Mouse (Mus musculus) MEL (cell line): ENCODE measurements at regions not wholly inside any gene's neighbourhood (a gene's known extent, or its start where the extent isn't known, plus 50 kb on each side); places are given as distances from the start of the nearest gene placed in this dataset.

Experiments used
- DNase-seq: peaks from one replicate; pipeline ENCODE4 v3.0.0; 2011; ENCODE audit warnings: low read depth, low spot score
- H3K27ac ChIP-seq: 2 replicates; pipeline ENCODE4 v1.5.1; 2012; ENCODE audit warnings: low read depth, mild to moderate bottlenecking, control low read depth, low read length, moderate library complexity; ENCODE audit not compliant: control insufficient read depth
- H3K27me3 ChIP-seq, 2 experiments: fragments of 150-350 bp in 1 of 2; sonication (generic) in 1 of 2; 2 replicates each; pipeline ENCODE4 v1.6.1; 2012; ENCODE audit warnings: low read length in 2 of 2, mild to moderate bottlenecking in 2 of 2, improper control_type of control experiment in 1 of 2, moderate library complexity in 1 of 2; ENCODE audit not compliant: insufficient read depth in 2 of 2, control insufficient read depth in 1 of 2
- H3K36me3 ChIP-seq, 2 experiments: 2 replicates each; pipeline ENCODE4 v1.6.1; 2012 to 2014; ENCODE audit warnings: low read length in 2 of 2, improper control_type of control experiment in 1 of 2, inconsistent platforms in 1 of 2, mild to moderate bottlenecking in 1 of 2; ENCODE audit not compliant: insufficient read depth in 2 of 2, control insufficient read depth in 1 of 2
- H3K4me1 ChIP-seq, 2 experiments: fragments of 150-350 bp in 1 of 2; sonication (generic) in 1 of 2; 2 replicates each; pipeline ENCODE4 v1.6.1; 2012; ENCODE audit warnings: low read length in 2 of 2, improper control_type of control experiment in 1 of 2, mild to moderate bottlenecking in 1 of 2; ENCODE audit not compliant: insufficient read depth in 2 of 2, control insufficient read depth in 1 of 2
- H3K4me3 ChIP-seq, 2 experiments: fragments of 150-350 bp in 1 of 2; sonication (generic) in 1 of 2; 2 replicates each; pipeline ENCODE4 v1.5.1; 2012; ENCODE audit warnings: low read depth in 2 of 2, low read length in 2 of 2, mild to moderate bottlenecking in 2 of 2, moderate library complexity in 2 of 2, control low read depth in 1 of 2, improper control_type of control experiment in 1 of 2; ENCODE audit not compliant: control insufficient read depth in 1 of 2, insufficient read depth in 1 of 2
- H3K79me2 ChIP-seq: 2 replicates; pipeline ENCODE4 v1.6.1; 2012; ENCODE audit warnings: mild to moderate bottlenecking, low read length, moderate library complexity; ENCODE audit not compliant: control insufficient read depth, poor library complexity, insufficient read depth
- H3K9ac ChIP-seq: 2 replicates; pipeline ENCODE4 v1.6.1; 2012; ENCODE audit warnings: low read depth, mild to moderate bottlenecking, control low read depth, low read length, moderate library complexity; ENCODE audit not compliant: control insufficient read depth, poor library complexity, severe bottlenecking
- H3K9me3 ChIP-seq: fragments of 150-350 bp; sonication (generic); replicated peaks from 2 replicates; pipeline ENCODE4 v1.6.1; 2012; ENCODE audit warnings: mild to moderate bottlenecking, low read length, improper control_type of control experiment, moderate library complexity; ENCODE audit not compliant: insufficient read depth
- BHLHE40 ChIP-seq: IDR thresholded peaks from 2 replicates; pipeline ENCODE4 v1.6.1; 2012; ENCODE audit warnings: low read depth, mild to moderate bottlenecking, inconsistent platforms, low read length, improper control_type of control experiment, borderline replicate concordance
- CHD1 ChIP-seq: IDR thresholded peaks from 2 replicates; pipeline ENCODE4 v1.6.1; 2012; ENCODE audit warnings: low read depth, mild to moderate bottlenecking, inconsistent platforms, low read length, improper control_type of control experiment
- CHD2 ChIP-seq: IDR thresholded peaks from 2 replicates; pipeline ENCODE4 v1.6.1; 2011; ENCODE audit warnings: low read length, improper control_type of control experiment
- CTCF ChIP-seq, 3 experiments: IDR thresholded peaks in 2 of 3; conservative IDR thresholded peaks in 1 of 3; 2 replicates each; pipeline ENCODE4 v1.5.1; 2011 to 2012; ENCODE audit warnings: low read length in 3 of 3, low read depth in 2 of 3, mild to moderate bottlenecking in 2 of 3, improper control_type of control experiment in 1 of 3, inconsistent platforms in 1 of 3, mixed read lengths in 1 of 3, moderate library complexity in 1 of 3; ENCODE audit not compliant: control insufficient read depth in 1 of 3, insufficient read depth in 1 of 3, poor library complexity in 1 of 3, severe bottlenecking in 1 of 3
- ELF1 ChIP-seq: IDR thresholded peaks from 2 replicates; pipeline ENCODE4 v1.6.1; 2014; ENCODE audit warnings: low read depth, mild to moderate bottlenecking, inconsistent platforms, low read length, improper control_type of control experiment, moderate library complexity
- ETS1 ChIP-seq: IDR thresholded peaks from 2 replicates; pipeline ENCODE4 v1.6.1; 2012; ENCODE audit warnings: low read depth, mild to moderate bottlenecking, inconsistent platforms, low read length, improper control_type of control experiment, moderate library complexity
- GATA1 ChIP-seq: IDR thresholded peaks from 2 replicates; pipeline ENCODE4 v1.6.1; 2011; ENCODE audit warnings: low read depth, low read length, improper control_type of control experiment
- HCFC1 ChIP-seq: IDR thresholded peaks from 2 replicates; pipeline ENCODE4 v1.6.1; 2012; ENCODE audit warnings: low read depth, mild to moderate bottlenecking, inconsistent platforms, low read length, improper control_type of control experiment, moderate library complexity
- MAX ChIP-seq: IDR thresholded peaks from 2 replicates; pipeline ENCODE4 v1.6.1; 2011; ENCODE audit warnings: low read length, improper control_type of control experiment
- MEF2A ChIP-seq: IDR thresholded peaks from 2 replicates; pipeline ENCODE4 v1.6.1; 2014; ENCODE audit warnings: low read depth, mild to moderate bottlenecking, inconsistent platforms, low read length, improper control_type of control experiment; ENCODE audit not compliant: poor library complexity, insufficient replicate concordance, severe bottlenecking; ENCODE audit errors: extremely low read depth
- MYB ChIP-seq: IDR thresholded peaks from 2 replicates; pipeline ENCODE4 v1.6.1; 2011; ENCODE audit warnings: mild to moderate bottlenecking, low read depth, low read length, improper control_type of control experiment
- MYC ChIP-seq: IDR thresholded peaks from 2 replicates; pipeline ENCODE4 v1.6.1; 2011; ENCODE audit warnings: low read depth, mild to moderate bottlenecking, low read length, improper control_type of control experiment, moderate library complexity
- NRF1 ChIP-seq: IDR thresholded peaks from 2 replicates; pipeline ENCODE4 v1.6.1; 2014; ENCODE audit warnings: low read depth, mild to moderate bottlenecking, inconsistent platforms, low read length, improper control_type of control experiment, moderate library complexity; ENCODE audit not compliant: poor library complexity, insufficient read depth, severe bottlenecking
- POLR2A ChIP-seq, 2 experiments: IDR thresholded peaks; 2 replicates each; pipeline ENCODE4 v1.6.1; 2011 to 2012; ENCODE audit warnings: low read length in 2 of 2, mild to moderate bottlenecking in 2 of 2, control low read depth in 1 of 2, improper control_type of control experiment in 1 of 2, low read depth in 1 of 2, moderate library complexity in 1 of 2; ENCODE audit not compliant: control insufficient read depth in 1 of 2, insufficient read depth in 1 of 2, poor library complexity in 1 of 2
- POLR2AphosphoS5 ChIP-seq: IDR thresholded peaks from 2 replicates; pipeline ENCODE4 v1.6.1; 2012; ENCODE audit warnings: low read depth, borderline replicate concordance, mild to moderate bottlenecking, inconsistent platforms, low read length, moderate library complexity, mixed read lengths
- RAD21 ChIP-seq: IDR thresholded peaks from 2 replicates; pipeline ENCODE4 v1.6.1; 2011; ENCODE audit warnings: mild to moderate bottlenecking, low read depth, low read length, improper control_type of control experiment
- SIN3A ChIP-seq: IDR thresholded peaks from 2 replicates; pipeline ENCODE4 v1.6.1; 2012; ENCODE audit warnings: low read length, improper control_type of control experiment, inconsistent platforms
- TAL1 ChIP-seq: IDR thresholded peaks from 2 replicates; pipeline ENCODE4 v1.6.1; 2012; ENCODE audit warnings: mild to moderate bottlenecking, inconsistent platforms, low read length, moderate library complexity, mixed read lengths
- TBP ChIP-seq: IDR thresholded peaks from 2 replicates; pipeline ENCODE4 v1.8.0; 2011; ENCODE audit warnings: low read depth, low read length, improper control_type of control experiment
- UBTF ChIP-seq: IDR thresholded peaks from 2 replicates; pipeline ENCODE4 v1.6.1; 2012; ENCODE audit warnings: low read depth, mild to moderate bottlenecking, inconsistent platforms, low read length, improper control_type of control experiment, moderate library complexity, borderline replicate concordance; ENCODE audit not compliant: insufficient read depth
- ZC3H11A ChIP-seq: IDR thresholded peaks from 2 replicates; pipeline ENCODE4 v1.6.1; 2012; ENCODE audit warnings: low read depth, mild to moderate bottlenecking, inconsistent platforms, low read length, improper control_type of control experiment
- ZKSCAN1 ChIP-seq: IDR thresholded peaks from 2 replicates; pipeline ENCODE4 v1.6.1; 2012; ENCODE audit warnings: low read depth, mild to moderate bottlenecking, inconsistent platforms, low read length, improper control_type of control experiment, moderate library complexity

DNA sequence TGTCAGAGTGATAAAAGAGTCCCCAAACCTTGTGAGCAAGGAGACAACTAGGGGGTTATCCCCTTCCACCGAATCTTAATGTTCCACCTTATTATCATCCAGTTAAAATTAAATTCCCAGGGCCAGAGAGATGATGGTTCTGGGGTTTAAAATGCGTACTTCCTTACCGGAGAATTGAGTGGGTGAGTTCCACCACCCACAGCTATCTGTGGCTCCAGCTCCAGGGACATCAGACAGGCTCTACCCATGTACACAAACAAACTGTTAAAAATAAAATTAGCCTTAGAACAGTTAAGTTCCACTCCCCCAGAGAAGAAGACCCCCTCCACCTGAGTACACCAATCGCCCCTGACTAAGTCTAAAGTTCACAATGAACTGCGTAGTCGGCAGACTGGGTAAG, 52.0 kb upstream of the Mgat5 start:
- DNase-seq, result no peak
- Histone ChIP-seq H3K9me3 (no peaks in the 10 kb centered on the region), H3K27ac (no peak overlapping the region), H3K4me1 (no peaks in the 10 kb centered on the region), H3K4me3 (no peak overlapping the region), H3K36me3 (no peaks in the 10 kb centered on the region), H3K79me2 (no peaks in the 10 kb centered on the region), H3K27me3 (no peaks in the 10 kb centered on the region), H3K9ac (no peak overlapping the region)
- TF ChIP-seq ZKSCAN1, result no peak

GRCm38 (mm10) chr1:127135521-127135920, 69.3 kb upstream of the Mgat5 start:
- no peak overlapping the region for H3K4me3 ChIP-seq
- H3K27me3 ChIP-seq, result no peaks in the 10 kb centered on the region; a peak in 1 of 4 replicates
- no peak overlapping the region for H3K27ac ChIP-seq
- H3K79me2 ChIP-seq, result no peaks in the 10 kb centered on the region
- no peaks in the 10 kb centered on the region for H3K36me3 ChIP-seq
- TF ChIP-seq RAD21, result no peak
- no peak for TF ChIP-seq POLR2A (IDR thresholded peaks at IDR 0.05; ENCODE audit: control insufficient read depth in 1 of 2, insufficient read depth in 1 of 2, low read depth in 1 of 2, low read length in 2 of 2, poor library complexity in 1 of 2)
- TF ChIP-seq TAL1, result no peak
- TF ChIP-seq SIN3A, result no peak
- no peak for TF ChIP-seq ETS1
- TF ChIP-seq BHLHE40, result no peak
- TF ChIP-seq CHD2, result no peak
- TF ChIP-seq TBP, result no peak
- TF ChIP-seq CHD1, result no peak
- no peak for TF ChIP-seq MAX
- TF ChIP-seq ZC3H11A, result no peak
- no peak for TF ChIP-seq ELF1
- no peak for TF ChIP-seq NRF1
- no peak for TF ChIP-seq CTCF (IDR thresholded peaks at IDR 0.05 in 2 of 3, conservative IDR thresholded peaks at IDR 0.05 in 1 of 3; ENCODE audit: control insufficient read depth in 1 of 3, insufficient read depth in 1 of 3, low read depth in 2 of 3, low read length in 3 of 3, poor library complexity in 1 of 3, severe bottlenecking in 1 of 3)
- TF ChIP-seq HCFC1, result no peak
- no peak for DNase-seq
- H3K9ac ChIP-seq, result no peak overlapping the region
- H3K4me1 ChIP-seq, result no peaks in the 10 kb centered on the region
- no peaks in the 10 kb centered on the region for H3K9me3 ChIP-seq

DNA sequence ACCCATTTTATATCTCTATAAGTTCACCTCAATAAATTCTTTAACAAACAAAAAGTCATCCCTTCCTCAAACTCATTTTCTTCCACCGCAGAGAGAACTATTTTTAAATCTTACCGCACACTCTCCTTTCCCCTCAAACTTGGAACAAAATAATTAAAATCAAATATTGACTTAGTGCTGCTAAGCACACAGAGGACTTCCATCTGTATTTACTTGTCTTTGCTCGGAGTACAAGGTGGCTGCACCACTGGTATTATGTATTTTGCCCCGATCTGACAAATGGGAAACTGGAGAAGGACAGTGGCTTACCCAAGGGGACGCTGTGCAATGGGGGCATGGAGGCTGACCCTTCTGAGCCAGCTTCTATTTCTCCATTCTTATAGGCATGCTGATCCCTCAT, 72.9 kb upstream of the Mgat5 start:
- DNase-seq, result no peak
- H3K4me1 ChIP-seq, result no peaks in the 10 kb centered on the region
- no peaks in the 10 kb centered on the region for H3K9me3 ChIP-seq
- H3K79me2 ChIP-seq, result no peaks in the 10 kb centered on the region
- H3K4me3 ChIP-seq, result no peak overlapping the region
- no peak overlapping the region for H3K27ac ChIP-seq
- no peaks in the 10 kb centered on the region for H3K36me3 ChIP-seq
- no peak overlapping the region for H3K9ac ChIP-seq
- no peak for TF ChIP-seq CHD1
- no peak for TF ChIP-seq MYB
- TF ChIP-seq GATA1, result no peak
- TF ChIP-seq BHLHE40, result no peak
- TF ChIP-seq MEF2A, result no peak
- no peak for TF ChIP-seq ELF1
- no peak for TF ChIP-seq ZKSCAN1
- no peak for TF ChIP-seq POLR2AphosphoS5
- TF ChIP-seq UBTF, result no peak
- no peak for TF ChIP-seq RAD21
- no peak for TF ChIP-seq HCFC1
- TF ChIP-seq NRF1, result no peak
- TF ChIP-seq MYC, result no peak
- H3K27me3 ChIP-seq, result no peaks in the 10 kb centered on the region
